8 mouse cellular contexts compared by ENCODE assay signal in genomic region chr10:76237341-76238225, GRCm38 (mm10). TPM values are rescaled to one million over a fixed set of nuclear protein-coding genes. Genes with fewer than 3 reads are reported as not detected.
DNase-seq lines count a peak whose midpoint lies in the region; ATAC-seq lines count a peak whose summit lies in the region.

Gene Prmt2, minus strand, starts transcription at chr10:76237865.

- DNase-seq in NIH3T3 (ENCODE audit: low read depth), result peak; percentile 98
- DNase-seq in cerebellum, postnatal 10 days, result peak; percentile 93 to 96
- DNase-seq in frontal cortex, postnatal 10 days (ENCODE audit: low spot score in 2 of 2), result peak; percentile 86 to 90
- peak; percentile 89 to 93 for DNase-seq in layer of hippocampus, postnatal 14 days (ENCODE audit: low spot score in 2 of 2)
- peak; percentile 93 for DNase-seq in lung, postnatal 14 days
- peak; percentile 79 for DNase-seq in retina, adult 2 months (ENCODE audit: low read depth, low spot score)
- peak; percentile 88 to 90 for DNase-seq in thymus, postnatal 36 days

- no peaks in the 10 kb centered on the region for H3K27me3 ChIP-seq in hindbrain, embryonic 12.5 days

- H3K36me3 ChIP-seq in hindbrain, embryonic 12.5 days, result peaks cover 5% of the 10 kb centered on the region

- peaks cover 24% of the 10 kb centered on the region for H3K4me1 ChIP-seq in hindbrain, embryonic 12.5 days

- no peaks in the 10 kb centered on the region for H3K9me3 ChIP-seq in hindbrain, embryonic 12.5 days (replicated peaks)

- peak within 1 kb of the TSS; percentile 63 for H3K4me3 ChIP-seq in hindbrain, embryonic 12.5 days

- 1% methylated on average over 45 of the region's 47 CpGs for WGBS in hindbrain, embryonic 12.5 days

- peak within 1 kb of the TSS; percentile 77 for H3K9ac ChIP-seq in hindbrain, embryonic 12.5 days

- peak; percentile 98 for ATAC-seq in hindbrain, embryonic 12.5 days (ENCODE audit: low FRiP score)

- H3K27ac ChIP-seq in hindbrain, embryonic 12.5 days, result peak within 1 kb of the TSS; percentile 93

- peak within 1 kb of the TSS; percentile 69 for H3K4me2 ChIP-seq in hindbrain, embryonic 12.5 days (replicated peaks)

RNA-seq across cellular contexts. Expression of gene Prmt2, which starts in this region (rescaled TPM):
- 133 and 137 TPM in 2 replicates for polyA plus RNA-seq in hindbrain, embryonic 12.5 days (2016; fragmentation: Nextera tagmentation; extraction: Ambion mirVana)
- 10 to 100 TPM; 69.2 to 82.5 TPM for total RNA-seq in layer of hippocampus, postnatal 14 days (2021)

Comparison
In these comparisons a context has a peak if more than half of its experiments do, and no peak if none do; other contexts are left out.
1. Peak in every context shown above with its lines: DNase-seq, ATAC-seq, H3K4me3 ChIP-seq and H3K27ac ChIP-seq.